Mouse (Mus musculus): Measurements from ENCODE around the gene Ndufc1. TPM values are rescaled to one million over a fixed set of nuclear protein-coding genes. Genes with fewer than 3 reads are reported as not detected.
"Not testable (repeated sequence)": the region's sequence is repeated elsewhere in the genome, so short reads cannot be mapped to it uniquely, and the experiment has no call there.

The Ndufc1 gene
- 619 and 639 TPM in 2 replicates for polyA plus RNA-seq (2015; fragmentation: Nextera tagmentation; extraction: Ambion mirVana)

GRCm38 (mm10) chr3:51408561-51409183 is at the start of gene Ndufc1:
TSS of gene Ndufc1 (minus strand) at chr3:51408988.
- Histone ChIP-seq H3K4me1 (replicated peaks; ENCODE audit: control insufficient read depth, insufficient read depth, low read length) (peaks cover 9% of the 10 kb centered on the region), H3K4me3 (replicated peaks; ENCODE audit: low read length) (peak within 1 kb of the TSS; percentile 99), H3K9ac (replicated peaks; ENCODE audit: low read depth, low read length) (peak within 1 kb of the TSS; percentile 97), H3K27me3 (replicated peaks; ENCODE audit: control insufficient read depth, insufficient read depth, low read length) (no peaks in the 10 kb centered on the region), H3K36me3 (ENCODE audit: control insufficient read depth, insufficient read depth) (no peaks in the 10 kb centered on the region), H3K9me3 (ENCODE audit: control insufficient read depth, low read length) (no peaks in the 10 kb centered on the region), H3K4me2 (ENCODE audit: low read length) (peak within 1 kb of the TSS; percentile 76), H3K27ac (ENCODE audit: low read length) (peak within 1 kb of the TSS; percentile 97)
- WGBS: 0% methylated on average over 39 of the region's 40 CpGs
- ATAC-seq: peak; percentile 92

- 96% methylated on average over 3 of the region's 3 CpGs for WGBS
Measured at GRCm38 (mm10) chr3:51434871-51435595, 26.2 kb upstream of the Ndufc1 start.

GRCm38 (mm10) chr3:51434364-51434763 is 25.6 kb upstream of the Ndufc1 start:
- H3K27ac ChIP-seq (ENCODE audit: low read length); H3K9ac ChIP-seq (replicated peaks; ENCODE audit: low read depth, low read length); H3K27me3 ChIP-seq (replicated peaks; ENCODE audit: control insufficient read depth, insufficient read depth, low read length); H3K9me3 ChIP-seq (ENCODE audit: control insufficient read depth, low read length); H3K4me3 ChIP-seq (replicated peaks; ENCODE audit: low read length); H3K4me1 ChIP-seq (replicated peaks; ENCODE audit: control insufficient read depth, insufficient read depth, low read length); H3K36me3 ChIP-seq (ENCODE audit: control insufficient read depth, insufficient read depth); ATAC-seq; H3K4me2 ChIP-seq (ENCODE audit: low read length): not testable (repeated sequence)
- WGBS: 88% methylated on average over 5 of the region's 5 CpGs

More at GRCm38 (mm10) chr3:51434871-51435595, 26.2 kb upstream of the Ndufc1 start:
- Histone ChIP-seq H3K4me3 (replicated peaks; ENCODE audit: low read length) (no peak overlapping the region), H3K27ac (ENCODE audit: low read length) (no peak overlapping the region), H3K36me3 (ENCODE audit: control insufficient read depth, insufficient read depth) (peaks cover 3% of the 10 kb centered on the region), H3K4me1 (replicated peaks; ENCODE audit: control insufficient read depth, insufficient read depth, low read length) (no peaks in the 10 kb centered on the region), H3K27me3 (replicated peaks; ENCODE audit: control insufficient read depth, insufficient read depth, low read length) (no peaks in the 10 kb centered on the region), H3K4me2 (ENCODE audit: low read length) (no peak overlapping the region), H3K9me3 (ENCODE audit: control insufficient read depth, low read length) (no peaks in the 10 kb centered on the region), H3K9ac (replicated peaks; ENCODE audit: low read depth, low read length) (no peak overlapping the region)
- no peak for ATAC-seq

GRCm38 (mm10) chr3:51425394-51425793 is 16.6 kb upstream of the Ndufc1 start:
- no peaks in the 10 kb centered on the region for H3K27me3 ChIP-seq (replicated peaks; ENCODE audit: control insufficient read depth, insufficient read depth, low read length)
- H3K4me1 ChIP-seq (replicated peaks; ENCODE audit: control insufficient read depth, insufficient read depth, low read length): no peaks in the 10 kb centered on the region
- H3K9ac ChIP-seq (replicated peaks; ENCODE audit: low read depth, low read length): no peak overlapping the region
- H3K9me3 ChIP-seq (ENCODE audit: control insufficient read depth, low read length): no peaks in the 10 kb centered on the region
- no peak overlapping the region for H3K4me2 ChIP-seq (ENCODE audit: low read length)
- no peak overlapping the region for H3K4me3 ChIP-seq (replicated peaks; ENCODE audit: low read length)
- H3K36me3 ChIP-seq (ENCODE audit: control insufficient read depth, insufficient read depth): no peaks in the 10 kb centered on the region
- no peak overlapping the region for H3K27ac ChIP-seq (ENCODE audit: low read length)
- no peak for ATAC-seq

GRCm38 (mm10) chr3:51421921-51422320 is 13.1 kb upstream of the Ndufc1 start:
- no peaks in the 10 kb centered on the region for H3K9me3 ChIP-seq (ENCODE audit: control insufficient read depth, low read length)
- WGBS: 85% methylated on average over 3 of the region's 3 CpGs
- no peak overlapping the region for H3K4me3 ChIP-seq (replicated peaks; ENCODE audit: low read length)
- H3K36me3 ChIP-seq (ENCODE audit: control insufficient read depth, insufficient read depth): no peaks in the 10 kb centered on the region
- H3K4me2 ChIP-seq (ENCODE audit: low read length): no peak overlapping the region
- no peak overlapping the region for H3K27ac ChIP-seq (ENCODE audit: low read length)
- H3K9ac ChIP-seq (replicated peaks; ENCODE audit: low read depth, low read length): no peak overlapping the region
- H3K27me3 ChIP-seq (replicated peaks; ENCODE audit: control insufficient read depth, insufficient read depth, low read length): no peaks in the 10 kb centered on the region
- H3K4me1 ChIP-seq (replicated peaks; ENCODE audit: control insufficient read depth, insufficient read depth, low read length): peaks cover 17% of the 10 kb centered on the region
- ATAC-seq: no peak

GRCm38 (mm10) chr3:51417966-51418365 is 9.2 kb upstream of the Ndufc1 start:
- H3K4me2 ChIP-seq (ENCODE audit: low read length): 0 out of 2 replicates have a peak overlapping the region, but pooled peaks have one; percentile 2
- H3K4me3 ChIP-seq (replicated peaks; ENCODE audit: low read length): no peak overlapping the region
- no peaks in the 10 kb centered on the region for H3K27me3 ChIP-seq (replicated peaks; ENCODE audit: control insufficient read depth, insufficient read depth, low read length)
- H3K4me1 ChIP-seq (replicated peaks; ENCODE audit: control insufficient read depth, insufficient read depth, low read length): peaks cover 26% of the 10 kb centered on the region
- no peak overlapping the region for H3K27ac ChIP-seq (ENCODE audit: low read length)
- no peaks in the 10 kb centered on the region for H3K36me3 ChIP-seq (ENCODE audit: control insufficient read depth, insufficient read depth)
- H3K9me3 ChIP-seq (ENCODE audit: control insufficient read depth, low read length): no peaks in the 10 kb centered on the region
- 67% methylated on average over 2 of the region's 2 CpGs for WGBS
- H3K9ac ChIP-seq (replicated peaks; ENCODE audit: low read depth, low read length): no peak overlapping the region
- no peak for ATAC-seq

GRCm38 (mm10) chr3:51417485-51417884 is 8.7 kb upstream of the Ndufc1 start:
- no peaks in the 10 kb centered on the region for H3K36me3 ChIP-seq (ENCODE audit: control insufficient read depth, insufficient read depth)
- peaks cover 26% of the 10 kb centered on the region for H3K4me1 ChIP-seq (replicated peaks; ENCODE audit: control insufficient read depth, insufficient read depth, low read length)
- peak overlapping the region; percentile 72 for H3K4me2 ChIP-seq (ENCODE audit: low read length)
- H3K9me3 ChIP-seq (ENCODE audit: control insufficient read depth, low read length): no peaks in the 10 kb centered on the region
- peak overlapping the region; percentile 97 for H3K4me3 ChIP-seq (replicated peaks; ENCODE audit: low read length)
- no peaks in the 10 kb centered on the region for H3K27me3 ChIP-seq (replicated peaks; ENCODE audit: control insufficient read depth, insufficient read depth, low read length)
- WGBS: 49% methylated on average over 2 of the region's 2 CpGs
- ATAC-seq: no peak
- no peak overlapping the region for H3K9ac ChIP-seq (replicated peaks; ENCODE audit: low read depth, low read length)
- H3K27ac ChIP-seq (ENCODE audit: low read length): no peak overlapping the region

GRCm38 (mm10) chr3:51417135-51417458 is 8.3 kb upstream of the Ndufc1 start:
- no peak for ATAC-seq
- no peak overlapping the region for H3K27ac ChIP-seq (ENCODE audit: low read length)

GRCm38 (mm10) chr3:51416364-51417134 is 7.8 kb upstream of the Ndufc1 start:
- ATAC-seq: peak; percentile 44

More at GRCm38 (mm10) chr3:51417135-51417458, 8.3 kb upstream of the Ndufc1 start:
- H3K9ac ChIP-seq (replicated peaks; ENCODE audit: low read depth, low read length): peak overlapping the region; percentile 97
- peak overlapping the region; percentile 72 for H3K4me2 ChIP-seq (ENCODE audit: low read length)
- peaks cover 26% of the 10 kb centered on the region for H3K4me1 ChIP-seq (replicated peaks; ENCODE audit: control insufficient read depth, insufficient read depth, low read length)
- no peaks in the 10 kb centered on the region for H3K27me3 ChIP-seq (replicated peaks; ENCODE audit: control insufficient read depth, insufficient read depth, low read length)
- H3K4me3 ChIP-seq (replicated peaks; ENCODE audit: low read length): peak overlapping the region; percentile 97
- H3K36me3 ChIP-seq (ENCODE audit: control insufficient read depth, insufficient read depth): no peaks in the 10 kb centered on the region
- no peaks in the 10 kb centered on the region for H3K9me3 ChIP-seq (ENCODE audit: control insufficient read depth, low read length)
- WGBS: 4% methylated on average over 8 of the region's 8 CpGs

More at GRCm38 (mm10) chr3:51416364-51417134, 7.8 kb upstream of the Ndufc1 start:
- Histone ChIP-seq H3K9ac (replicated peaks; ENCODE audit: low read depth, low read length) (peak overlapping the region; percentile 97), H3K9me3 (ENCODE audit: control insufficient read depth, low read length) (no peaks in the 10 kb centered on the region), H3K27me3 (replicated peaks; ENCODE audit: control insufficient read depth, insufficient read depth, low read length) (no peaks in the 10 kb centered on the region), H3K4me1 (replicated peaks; ENCODE audit: control insufficient read depth, insufficient read depth, low read length) (peaks cover 26% of the 10 kb centered on the region), H3K4me2 (ENCODE audit: low read length) (peak overlapping the region; percentile 72), H3K27ac (ENCODE audit: low read length) (peak overlapping the region; percentile 91), H3K36me3 (ENCODE audit: control insufficient read depth, insufficient read depth) (no peaks in the 10 kb centered on the region), H3K4me3 (replicated peaks; ENCODE audit: low read length) (peak overlapping the region; percentile 97)
- under 1% methylated on average over 64 of the region's 68 CpGs for WGBS

All from forebrain, embryonic 16.5 days (tissue).